Mouse (Mus musculus) intestine, embryonic 14.5 days (tissue): ENCODE measurements around the gene Wdpcp. TPM values are rescaled to one million over a fixed set of nuclear protein-coding genes. Genes with fewer than 3 reads are reported as not detected.
A peak's percentile ranks its signal among the peaks of the same experiment; 100 is the strongest.

Source experiments
- ATAC-seq: fragments of 200-750 bp; cut with Nextera tagmentation; replicated peaks from 2 replicates; pipeline ENCODE4 v1.8.0; 2017; ENCODE audit warnings: low read depth, moderate number of reproducible peaks, moderate TSS enrichment, moderate library complexity; ENCODE audit not compliant: low FRiP score, low TSS enrichment
- DNase-seq: peaks from one replicate; pipeline ENCODE4 v3.0.0-alpha.2; 2018; ENCODE audit warnings: low spot score
- H3K27ac ChIP-seq: fragments of 300-500 bp; sonication (generic); 2 replicates; pipeline ENCODE4 v1.5.1; 2014; ENCODE audit warnings: low read depth, mild to moderate bottlenecking, control low read depth
- H3K27me3 ChIP-seq: fragments of 300-500 bp; sonication (generic); replicated peaks from 2 replicates; pipeline ENCODE4 v1.6.1; 2014; ENCODE audit warnings: low read length, control low read depth; ENCODE audit not compliant: control insufficient read depth, insufficient read depth
- H3K36me3 ChIP-seq: fragments of 300-500 bp; sonication (generic); 2 replicates; pipeline ENCODE4 v1.6.1; 2014; ENCODE audit warnings: low read length, control low read depth; ENCODE audit not compliant: control insufficient read depth, insufficient read depth
- H3K4me1 ChIP-seq: fragments of 300-500 bp; sonication (generic); replicated peaks from 2 replicates; pipeline ENCODE4 v1.6.1; 2014; ENCODE audit warnings: low read length, control low read depth, mixed read lengths; ENCODE audit not compliant: control insufficient read depth, insufficient read depth
- H3K4me2 ChIP-seq: fragments of 300-500 bp; sonication (generic); 2 replicates; pipeline ENCODE4 v1.6.1; 2014; ENCODE audit warnings: low read length
- H3K4me3 ChIP-seq: fragments of 300-500 bp; sonication (generic); 2 replicates; pipeline ENCODE4 v1.5.1; 2014; ENCODE audit warnings: low read depth, low read length, control low read depth, mixed read lengths
- H3K9ac ChIP-seq: fragments of 300-500 bp; sonication (generic); 2 replicates; pipeline ENCODE4 v1.6.1; 2014; ENCODE audit warnings: mild to moderate bottlenecking, low read length
- H3K9me3 ChIP-seq: fragments of 300-500 bp; sonication (generic); 2 replicates; pipeline ENCODE4 v1.6.1; 2016; ENCODE audit warnings: low read length, control low read depth; ENCODE audit not compliant: control insufficient read depth
- WGBS: fragments of 180-500 bp; shearing (Covaris S2); extraction: QIAGEN DNeasy Blood & Tissue Kit; methylation state at CpG from one replicate; pipeline ENCODE4 v1.1.7; 2014; 5-methylcytosine and 5-hydroxymethylcytosine counted together
- polyA plus RNA-seq: library from polyadenylated mRNA; unstranded; fragments of >200 nt; fragmentation: Nextera tagmentation; extraction: Ambion mirVana; gene quantifications from 2 replicates; pipeline ENCODE4 v1.2.1, GENCODE M21; 2014

Gene Wdpcp
- polyA plus RNA-seq, 1 experiment from 2014 or later = 7.1 TPM

GRCm38 (mm10) chr11:21546671-21547070, 25.4 kb upstream of the Wdpcp start:
- no peak overlapping the region for H3K27ac ChIP-seq
- H3K4me3 ChIP-seq = no peak overlapping the region
- no peak for DNase-seq
- no peak overlapping the region for H3K4me2 ChIP-seq
- no peaks in the 10 kb centered on the region for H3K27me3 ChIP-seq
- no peaks in the 10 kb centered on the region for H3K4me1 ChIP-seq
- no peak for ATAC-seq
- WGBS = 83% methylated on average over 1 of the region's 1 CpGs
- no peaks in the 10 kb centered on the region for H3K36me3 ChIP-seq
- H3K9me3 ChIP-seq = no peaks in the 10 kb centered on the region
- H3K9ac ChIP-seq = no peak overlapping the region

- DNase-seq (no peak), ATAC-seq (no peak)
- Histone ChIP-seq H3K4me1 (no peaks in the 10 kb centered on the region), H3K27ac (no peak overlapping the region), H3K27me3 (no peaks in the 10 kb centered on the region), H3K36me3 (no peaks in the 10 kb centered on the region), H3K4me2 (no peak overlapping the region), H3K9me3 (no peaks in the 10 kb centered on the region), H3K4me3 (no peak overlapping the region), H3K9ac (no peak overlapping the region)
Observed at GRCm38 (mm10) chr11:21547518-21547917, 24.5 kb upstream of the Wdpcp start.

GRCm38 (mm10) chr11:21549052-21549451, 23.0 kb upstream of the Wdpcp start:
- Histone ChIP-seq H3K4me3 (no peak overlapping the region), H3K4me2 (no peak overlapping the region), H3K36me3 (no peaks in the 10 kb centered on the region), H3K27ac (no peak overlapping the region), H3K9ac (no peak overlapping the region), H3K4me1 (no peaks in the 10 kb centered on the region), H3K27me3 (no peaks in the 10 kb centered on the region), H3K9me3 (no peaks in the 10 kb centered on the region)
- DNase-seq (no peak), ATAC-seq (no peak)
- 87% methylated on average over 2 of the region's 2 CpGs for WGBS

GRCm38 (mm10) chr11:21549754-21550153, 22.3 kb upstream of the Wdpcp start:
- ATAC-seq (peak; percentile 80; the same call in 1 of the 2 replicates), DNase-seq (no peak)
- H3K9ac ChIP-seq = no peak overlapping the region
- H3K4me1 ChIP-seq = no peaks in the 10 kb centered on the region
- no peaks in the 10 kb centered on the region for H3K36me3 ChIP-seq
- no peaks in the 10 kb centered on the region for H3K9me3 ChIP-seq
- H3K4me2 ChIP-seq = no peak overlapping the region
- no peak overlapping the region for H3K4me3 ChIP-seq
- no peaks in the 10 kb centered on the region for H3K27me3 ChIP-seq
- 66% methylated on average over 4 of the region's 4 CpGs for WGBS
- no peak overlapping the region for H3K27ac ChIP-seq

GRCm38 (mm10) chr11:21550222-21551173, 21.5 kb upstream of the Wdpcp start:
- 80% methylated on average over 12 of the region's 12 CpGs for WGBS
- ATAC-seq (0 out of 2 replicates have a peak, but pooled peaks have one; percentile 45), DNase-seq (no peak)
- no peaks in the 10 kb centered on the region for H3K4me1 ChIP-seq
- H3K36me3 ChIP-seq = no peaks in the 10 kb centered on the region
- no peak overlapping the region for H3K9ac ChIP-seq
- no peaks in the 10 kb centered on the region for H3K9me3 ChIP-seq
- no peak overlapping the region for H3K4me2 ChIP-seq
- H3K4me3 ChIP-seq = no peak overlapping the region
- no peak overlapping the region for H3K27ac ChIP-seq
- no peaks in the 10 kb centered on the region for H3K27me3 ChIP-seq

GRCm38 (mm10) chr11:21552049-21552448, 20.0 kb upstream of the Wdpcp start:
- Histone ChIP-seq H3K27ac (no peak overlapping the region), H3K4me2 (no peak overlapping the region), H3K36me3 (no peaks in the 10 kb centered on the region), H3K9me3 (no peaks in the 10 kb centered on the region), H3K9ac (no peak overlapping the region), H3K4me1 (no peaks in the 10 kb centered on the region), H3K4me3 (no peak overlapping the region), H3K27me3 (no peaks in the 10 kb centered on the region)
- ATAC-seq = no peak
- 64% methylated on average over 3 of the region's 3 CpGs for WGBS
- DNase-seq = no peak

GRCm38 (mm10) chr11:21559727-21560126, 12.3 kb upstream of the Wdpcp start:
- Histone ChIP-seq H3K27ac (no peak overlapping the region), H3K27me3 (no peaks in the 10 kb centered on the region), H3K4me1 (no peaks in the 10 kb centered on the region), H3K4me3 (no peak overlapping the region), H3K9me3 (no peaks in the 10 kb centered on the region), H3K9ac (no peak overlapping the region), H3K4me2 (no peak overlapping the region), H3K36me3 (peaks cover 61% of the 10 kb centered on the region)
- ATAC-seq = no peak
- DNase-seq = no peak
- WGBS = 66% methylated on average over 11 of the region's 11 CpGs

- no peaks in the 10 kb centered on the region for H3K4me1 ChIP-seq
- H3K27me3 ChIP-seq = no peaks in the 10 kb centered on the region
- no peak overlapping the region for H3K27ac ChIP-seq
- H3K36me3 ChIP-seq = peaks cover 78% of the 10 kb centered on the region
- ATAC-seq = no peak
- DNase-seq = no peak
- H3K4me3 ChIP-seq = no peak overlapping the region
- no peak overlapping the region for H3K4me2 ChIP-seq
- H3K9me3 ChIP-seq = no peaks in the 10 kb centered on the region
- no peak overlapping the region for H3K9ac ChIP-seq
- 88% methylated on average over 5 of the region's 5 CpGs for WGBS
Observed at GRCm38 (mm10) chr11:21561347-21561746, 10.7 kb upstream of the Wdpcp start.
